Mouse (Mus musculus) colon, adult 2 months (tissue): ENCODE measurements around the gene Nrp2. TPM values are rescaled to one million over a fixed set of nuclear protein-coding genes. Genes with fewer than 3 reads are reported as not detected.

ENCODE experiments used
- polyA plus RNA-seq: library from polyadenylated mRNA; depleted of rRNA; stranded (reverse); fragments of >200 nt; gene quantifications from 2 replicates; pipeline ENCODE4 v1.2.3, GENCODE M21; 2012; rRNA removed

The Nrp2 gene
- polyA plus RNA-seq = 38.5 and 45.3 TPM in 2 replicates

DNA sequence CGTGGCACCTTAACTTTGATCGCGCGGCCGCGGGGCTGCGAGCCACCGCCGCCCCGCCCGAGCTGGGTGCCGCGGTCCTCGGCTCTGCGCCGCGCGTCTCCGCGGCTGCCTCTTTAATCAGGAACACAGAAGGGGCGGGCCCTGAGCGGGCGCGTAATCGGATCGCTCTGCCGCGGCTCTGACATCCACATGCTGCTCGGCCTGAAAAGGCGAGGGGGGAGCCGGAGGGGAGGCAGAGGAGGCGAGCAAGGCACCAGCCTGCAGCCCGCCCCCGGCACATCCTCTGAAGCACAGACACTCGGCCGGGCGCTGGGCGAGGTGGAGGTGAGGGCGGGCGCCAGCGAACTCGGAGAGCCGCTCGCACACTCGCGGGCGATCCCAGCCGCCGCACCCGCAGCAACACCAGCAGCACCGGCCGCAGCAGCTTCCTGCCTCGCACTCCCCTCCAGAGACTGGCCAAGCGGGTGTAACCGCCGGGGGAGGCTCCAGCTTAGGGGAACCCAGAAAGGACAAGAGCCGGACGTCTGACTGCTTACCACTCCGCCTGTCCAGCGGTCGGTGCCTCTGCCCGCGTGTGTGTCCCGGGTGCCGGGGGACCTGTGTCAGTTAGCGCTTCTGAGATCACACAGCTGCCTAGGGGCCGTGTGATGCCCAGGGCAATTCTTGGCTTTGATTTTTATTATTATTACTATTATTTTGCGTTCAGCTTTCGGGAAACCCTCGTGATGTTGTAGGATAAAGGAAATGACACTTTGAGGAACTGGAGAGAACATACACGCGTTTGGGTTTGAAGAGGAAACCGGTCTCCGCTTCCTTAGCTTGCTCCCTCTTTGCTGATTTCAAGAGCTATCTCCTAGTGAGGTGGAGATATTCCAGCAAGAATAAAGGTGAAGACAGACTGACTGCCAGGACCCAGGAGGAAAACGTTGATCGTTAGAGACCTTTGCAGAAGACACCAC lies at the start of gene Nrp2:
TSS of gene Nrp2 (plus strand) at position 128 of the 959 bp plus-strand sequence.

